In the genomic region with DNA sequence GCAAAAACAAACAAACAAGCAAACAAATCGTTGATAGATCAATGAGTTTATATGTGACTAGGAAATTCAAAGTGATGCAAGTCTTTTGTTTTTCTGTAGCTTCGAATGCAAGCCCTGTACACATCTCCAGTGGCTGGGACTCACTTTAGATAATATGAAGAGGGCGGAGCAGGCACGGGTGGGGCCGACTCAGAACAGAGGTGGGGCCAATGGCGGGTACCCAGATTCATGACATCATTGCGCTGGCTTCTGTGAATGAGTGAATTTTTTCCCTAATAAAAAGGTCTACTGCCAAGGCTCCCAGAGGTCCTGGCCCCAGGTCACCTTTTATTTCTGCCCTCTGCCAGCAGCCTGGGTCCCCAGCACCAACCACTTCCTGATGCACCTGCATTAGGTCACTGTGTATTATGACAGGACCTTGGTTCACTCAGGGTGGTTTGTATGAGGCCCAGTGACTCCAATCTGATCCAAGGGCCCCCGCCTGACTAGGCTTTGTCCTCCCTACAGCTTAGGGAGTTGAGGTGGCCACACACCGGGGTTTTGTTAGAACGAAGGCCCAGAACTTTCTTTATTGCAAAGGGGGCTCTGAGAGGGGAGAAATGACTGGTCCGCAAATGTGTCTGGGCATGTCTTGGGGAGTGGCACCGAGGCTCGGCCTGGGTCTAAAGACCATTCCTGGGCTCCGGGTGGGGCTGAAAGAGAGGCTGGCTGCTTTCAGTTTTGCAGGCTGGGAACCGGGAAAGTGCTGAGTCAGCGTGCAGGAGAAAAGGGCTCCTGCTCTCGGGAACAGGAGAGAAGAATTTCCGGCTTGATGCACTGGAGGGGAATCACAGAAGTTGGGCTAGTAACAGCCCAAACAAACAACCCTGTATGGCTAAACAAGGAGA, we compare ENCODE assay signal across 8 mouse cellular contexts.
A peak's percentile ranks its signal among the peaks of the same experiment; 100 is the strongest.
DNase-seq lines count a peak whose midpoint lies in the region; ATAC-seq lines count a peak whose summit lies in the region.
"Had no signal": no experiment of that assay in that cellular context is flagged by ENCODE, and none has a peak within 500 bp of the region (broad histone marks: within the 10 kb centered on the region; RNA-seq: fewer than 3 reads in every experiment).

No protein-coding gene starts in this region.

- H3K4me3 ChIP-seq in forebrain, embryonic 15.5 days: no peak overlapping the region
- H3K4me3 ChIP-seq: liver, embryonic 13.5 days had no signal

- H3K9me3 ChIP-seq in forebrain, embryonic 15.5 days: no peaks in the 10 kb centered on the region
- H3K9me3 ChIP-seq: liver, embryonic 13.5 days had no signal

- DNase-seq in retina, postnatal 1 day: peak; percentile 30
- no peak for DNase-seq in retina, embryonic 14.5 days (ENCODE audit: low spot score)
- DNase-seq in gastrocnemius, adult 8-10 months (ENCODE audit: low spot score in 2 of 2): peak; percentile 40 to 46
- DNase-seq in kidney, postnatal 36 days: peak; percentile 48 to 75
- peak; percentile 58 to 62 for DNase-seq in urinary bladder, postnatal 36 days (ENCODE audit: low spot score in 2 of 2)
- no peak for DNase-seq in ovary, postnatal 36 days (ENCODE audit: low spot score)
- DNase-seq: liver, embryonic 13.5 days had no signal

- no peaks in the 10 kb centered on the region for H3K27me3 ChIP-seq in forebrain, embryonic 15.5 days
- H3K27me3 ChIP-seq: liver, embryonic 13.5 days had no signal

- no peak overlapping the region for H3K9ac ChIP-seq in forebrain, embryonic 15.5 days (replicated peaks)
- H3K9ac ChIP-seq: liver, embryonic 13.5 days had no signal

- no peaks in the 10 kb centered on the region for H3K36me3 ChIP-seq in forebrain, embryonic 15.5 days
- H3K36me3 ChIP-seq: liver, embryonic 13.5 days had no signal

- H3K4me1 ChIP-seq in forebrain, embryonic 15.5 days: peaks cover 15% of the 10 kb centered on the region

- H3K27ac ChIP-seq in forebrain, embryonic 15.5 days (replicated peaks): no peak overlapping the region
- H3K27ac ChIP-seq: liver, embryonic 13.5 days had no signal

- WGBS in forebrain, embryonic 15.5 days: 48% methylated on average over 18 of the region's 18 CpGs

- ATAC-seq in forebrain, embryonic 15.5 days (replicated peaks): no peak

- H3K4me2 ChIP-seq in forebrain, embryonic 15.5 days (replicated peaks): no peak overlapping the region
- H3K4me2 ChIP-seq: liver, embryonic 13.5 days had no signal

Comparison
In these comparisons a context has a peak if more than half of its experiments do, and no peak if none do; other contexts are left out.
1. DNase-seq: peak in retina, postnatal 1 day (single experiment), gastrocnemius, adult 8-10 months (2 of 2), kidney, postnatal 36 days (2 of 2) and urinary bladder, postnatal 36 days (2 of 2); none in retina, embryonic 14.5 days (single experiment) and ovary, postnatal 36 days (single experiment).